Mouse (Mus musculus): ENCODE results near the gene Tbc1d9b. TPM values are rescaled to one million over a fixed set of nuclear protein-coding genes. Genes with fewer than 3 reads are reported as not detected.
"Not testable (repeated sequence)": the region's sequence is repeated elsewhere in the genome, so short reads cannot be mapped to it uniquely, and the experiment has no call there.

The Tbc1d9b gene
- polyA plus RNA-seq, 1 experiment from 2014 or later: 29.4 TPM

DNA sequence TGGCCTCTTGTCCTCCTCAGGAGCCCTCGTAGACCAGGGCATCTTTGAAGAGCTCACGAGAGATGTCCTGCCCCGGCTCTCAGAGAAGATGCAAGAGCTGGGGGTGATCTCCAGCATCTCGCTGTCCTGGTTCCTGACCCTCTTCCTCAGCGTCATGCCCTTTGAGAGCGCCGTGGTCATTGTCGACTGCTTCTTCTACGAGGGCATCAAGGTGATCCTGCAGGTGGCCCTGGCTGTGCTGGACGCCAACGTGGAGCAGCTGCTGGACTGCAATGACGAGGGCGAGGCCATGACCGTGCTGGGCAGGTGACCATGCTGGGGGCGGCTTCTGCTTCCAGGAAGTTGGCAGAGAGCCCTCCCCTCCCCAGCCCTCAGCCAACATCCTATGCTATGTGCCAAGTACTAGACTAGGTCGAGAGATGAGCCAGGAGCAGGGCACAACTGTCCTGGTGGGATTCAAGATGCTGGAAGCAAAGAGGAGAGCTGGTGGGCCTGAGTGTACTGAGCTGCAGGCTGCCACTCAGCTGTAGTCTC, 25.6 kb downstream of the Tbc1d9b start:
- 93% methylated on average over 16 of the region's 16 CpGs for WGBS
- Histone ChIP-seq H3K27ac (replicated peaks; ENCODE audit: low read depth, low read length) (no peak overlapping the region), H3K4me2 (ENCODE audit: low read depth, severe bottlenecking) (no peak overlapping the region), H3K27me3 (ENCODE audit: control insufficient read depth, insufficient read depth, low read length) (no peaks in the 10 kb centered on the region), H3K4me1 (ENCODE audit: control insufficient read depth, insufficient read depth, low read length) (no peaks in the 10 kb centered on the region), H3K9me3 (ENCODE audit: control insufficient read depth, low read length) (no peaks in the 10 kb centered on the region), H3K36me3 (ENCODE audit: control insufficient read depth, insufficient read depth, low read length) (peaks cover 14% of the 10 kb centered on the region), H3K4me3 (ENCODE audit: low read depth, low read length) (no peak overlapping the region), H3K9ac (ENCODE audit: low read length) (no peak overlapping the region)
- ATAC-seq (ENCODE audit: insufficient number of reproducible peaks, low FRiP score, low TSS enrichment, low read depth) (no peak), DNase-seq (ENCODE audit: low spot score) (no peak)

DNA sequence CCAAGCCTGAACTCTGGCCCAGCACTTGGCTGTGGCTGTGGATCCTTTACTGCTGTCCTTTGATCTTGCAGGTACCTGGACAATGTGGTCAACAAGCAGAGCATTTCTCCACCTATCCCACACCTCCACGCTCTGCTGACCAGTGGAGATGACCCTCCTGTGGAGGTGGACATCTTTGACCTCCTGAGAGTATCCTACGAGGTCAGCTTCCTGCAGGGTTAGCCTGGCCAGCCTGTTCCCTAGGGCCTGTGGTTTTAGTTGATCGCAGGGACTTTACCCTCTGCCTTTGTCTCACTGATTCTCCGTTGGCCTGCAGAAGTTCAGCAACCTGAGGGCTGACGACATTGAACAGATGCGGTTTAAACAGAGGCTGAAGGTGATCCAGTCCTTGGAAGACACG, 27.1 kb downstream of the Tbc1d9b start:
- Histone ChIP-seq H3K9ac (ENCODE audit: low read length) (no peak overlapping the region), H3K9me3 (ENCODE audit: control insufficient read depth, low read length) (no peaks in the 10 kb centered on the region), H3K4me1 (ENCODE audit: control insufficient read depth, insufficient read depth, low read length) (no peaks in the 10 kb centered on the region), H3K27me3 (ENCODE audit: control insufficient read depth, insufficient read depth, low read length) (no peaks in the 10 kb centered on the region), H3K27ac (replicated peaks; ENCODE audit: low read depth, low read length) (no peak overlapping the region), H3K36me3 (ENCODE audit: control insufficient read depth, insufficient read depth, low read length) (peaks cover 11% of the 10 kb centered on the region), H3K4me3 (ENCODE audit: low read depth, low read length) (no peak overlapping the region), H3K4me2 (ENCODE audit: low read depth, severe bottlenecking) (no peak overlapping the region)
- WGBS: 94% methylated on average over 7 of the region's 7 CpGs
- DNase-seq (ENCODE audit: low spot score) (no peak), ATAC-seq (ENCODE audit: insufficient number of reproducible peaks, low FRiP score, low TSS enrichment, low read depth) (no peak)

DNA sequence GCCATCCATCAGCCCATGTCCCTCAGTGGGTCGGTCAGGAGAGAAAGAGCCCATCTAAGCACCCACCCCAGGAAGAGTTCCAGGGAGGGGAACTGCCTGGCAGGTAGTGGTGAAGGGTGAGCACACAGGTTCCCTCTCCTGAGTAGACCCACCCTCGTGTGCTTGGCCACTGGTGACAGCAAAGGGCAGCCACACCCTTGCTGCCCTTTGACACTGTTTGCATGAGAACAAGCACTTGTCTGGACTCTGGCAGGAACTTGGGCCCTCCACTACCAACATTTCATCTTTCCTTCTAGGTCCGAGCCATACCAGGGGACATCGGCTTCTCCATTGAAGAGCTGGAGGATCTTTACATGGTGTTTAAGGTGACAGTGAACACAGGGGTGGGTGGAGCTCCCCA, 28.2 kb downstream of the Tbc1d9b start:
- Histone ChIP-seq H3K4me2 (ENCODE audit: low read depth, severe bottlenecking) (no peak overlapping the region), H3K9ac (ENCODE audit: low read length) (no peak overlapping the region), H3K4me1 (ENCODE audit: control insufficient read depth, insufficient read depth, low read length) (no peaks in the 10 kb centered on the region), H3K27ac (replicated peaks; ENCODE audit: low read depth, low read length) (no peak overlapping the region), H3K9me3 (ENCODE audit: control insufficient read depth, low read length) (no peaks in the 10 kb centered on the region), H3K4me3 (ENCODE audit: low read depth, low read length) (no peak overlapping the region), H3K36me3 (ENCODE audit: control insufficient read depth, insufficient read depth, low read length) (peaks cover 11% of the 10 kb centered on the region), H3K27me3 (ENCODE audit: control insufficient read depth, insufficient read depth, low read length) (no peaks in the 10 kb centered on the region)
- DNase-seq (ENCODE audit: low spot score): no peak
- no peak for ATAC-seq (ENCODE audit: insufficient number of reproducible peaks, low FRiP score, low TSS enrichment, low read depth)
- WGBS: 84% methylated on average over 4 of the region's 4 CpGs

DNA sequence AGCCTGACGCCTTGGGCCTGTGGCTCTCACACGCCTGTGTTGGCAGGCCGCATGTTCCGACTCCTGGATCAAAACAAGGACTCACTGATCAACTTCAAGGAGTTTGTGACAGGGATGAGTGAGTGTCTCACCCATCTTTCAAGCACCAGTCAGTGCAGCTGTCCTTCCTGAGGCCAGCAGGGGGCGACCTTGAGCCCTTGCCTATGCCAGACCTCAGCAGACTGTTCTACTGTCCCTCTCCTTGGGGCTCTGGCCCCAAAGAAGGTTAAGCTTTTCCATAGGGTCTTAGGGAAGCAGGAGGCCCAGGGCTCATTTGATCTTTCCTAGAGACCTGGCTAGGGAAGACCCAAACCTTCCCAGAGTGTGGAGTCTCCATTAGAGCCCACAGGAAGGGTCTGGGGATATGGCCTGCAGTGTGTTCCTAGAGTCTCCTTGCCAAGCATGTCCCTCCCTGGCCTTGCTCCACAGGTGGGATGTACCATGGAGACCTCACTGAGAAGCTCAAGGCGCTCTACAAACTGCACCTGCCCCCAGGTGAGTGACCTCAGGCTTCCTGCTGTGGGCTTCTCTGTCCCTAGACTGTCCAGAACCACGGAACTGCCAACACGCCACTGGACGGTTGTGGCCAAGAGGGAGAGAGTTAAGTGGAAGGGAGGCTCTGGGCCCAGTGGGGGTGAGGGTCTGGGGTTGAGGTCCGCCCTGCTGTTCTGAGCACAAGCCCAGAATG, 30.5 kb downstream of the Tbc1d9b start:
- Histone ChIP-seq H3K9ac (ENCODE audit: low read length) (no peak overlapping the region), H3K9me3 (ENCODE audit: control insufficient read depth, low read length) (no peaks in the 10 kb centered on the region), H3K27me3 (ENCODE audit: control insufficient read depth, insufficient read depth, low read length) (no peaks in the 10 kb centered on the region), H3K4me2 (ENCODE audit: low read depth, severe bottlenecking) (no peak overlapping the region), H3K27ac (replicated peaks; ENCODE audit: low read depth, low read length) (no peak overlapping the region), H3K4me1 (ENCODE audit: control insufficient read depth, insufficient read depth, low read length) (no peaks in the 10 kb centered on the region), H3K4me3 (ENCODE audit: low read depth, low read length) (no peak overlapping the region), H3K36me3 (ENCODE audit: control insufficient read depth, insufficient read depth, low read length) (peaks cover 8% of the 10 kb centered on the region)
- no peak for ATAC-seq (ENCODE audit: insufficient number of reproducible peaks, low FRiP score, low TSS enrichment, low read depth)
- 70% methylated on average over 10 of the region's 10 CpGs for WGBS
- peak; percentile 74 for DNase-seq (ENCODE audit: low spot score)

DNA sequence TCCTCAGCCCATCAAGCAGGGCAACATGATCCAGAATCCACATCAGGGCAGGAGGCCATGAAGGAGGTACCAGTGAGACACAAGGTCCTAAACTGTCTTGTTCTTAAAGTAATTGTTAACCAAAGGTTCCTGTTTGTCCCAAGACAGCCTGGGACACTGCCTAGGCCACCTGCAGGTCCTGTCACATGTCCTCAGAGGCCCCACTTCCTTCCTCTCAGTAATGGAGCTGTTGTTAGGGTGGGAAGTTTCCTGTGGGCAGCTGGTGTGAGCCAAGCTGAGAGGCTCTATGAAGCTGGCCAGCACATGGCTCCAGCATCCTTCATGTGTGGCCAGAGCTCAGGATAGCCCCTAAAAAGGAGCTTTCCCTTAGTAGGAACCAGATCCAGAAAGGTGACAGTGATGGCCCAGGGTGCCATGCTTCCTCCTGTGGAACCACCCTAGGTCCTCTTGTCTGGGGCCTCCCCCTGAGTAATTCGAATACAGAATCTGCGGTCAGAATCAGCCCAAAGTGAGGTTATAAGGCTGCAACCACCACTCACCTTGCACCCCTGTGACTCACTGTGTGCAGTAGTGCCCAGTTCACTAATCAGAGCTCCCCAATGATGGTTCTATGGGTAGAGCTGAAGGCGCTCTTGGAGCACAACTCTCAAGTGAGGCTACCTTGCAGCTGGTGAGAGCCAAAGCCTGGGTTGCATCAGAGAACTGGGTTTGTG, 31.3 kb downstream of the Tbc1d9b start:
- Histone ChIP-seq H3K4me2 (ENCODE audit: low read depth, severe bottlenecking) (no peak overlapping the region), H3K9me3 (ENCODE audit: control insufficient read depth, low read length) (no peaks in the 10 kb centered on the region), H3K36me3 (ENCODE audit: control insufficient read depth, insufficient read depth, low read length) (peaks cover 7% of the 10 kb centered on the region), H3K27ac (replicated peaks; ENCODE audit: low read depth, low read length) (no peak overlapping the region), H3K4me1 (ENCODE audit: control insufficient read depth, insufficient read depth, low read length) (no peaks in the 10 kb centered on the region), H3K9ac (ENCODE audit: low read length) (no peak overlapping the region), H3K27me3 (ENCODE audit: control insufficient read depth, insufficient read depth, low read length) (no peaks in the 10 kb centered on the region), H3K4me3 (ENCODE audit: low read depth, low read length) (no peak overlapping the region)
- DNase-seq (ENCODE audit: low spot score) (no peak), ATAC-seq (ENCODE audit: insufficient number of reproducible peaks, low FRiP score, low TSS enrichment, low read depth) (no peak)
- 94% methylated on average over 3 of the region's 3 CpGs for WGBS

DNA sequence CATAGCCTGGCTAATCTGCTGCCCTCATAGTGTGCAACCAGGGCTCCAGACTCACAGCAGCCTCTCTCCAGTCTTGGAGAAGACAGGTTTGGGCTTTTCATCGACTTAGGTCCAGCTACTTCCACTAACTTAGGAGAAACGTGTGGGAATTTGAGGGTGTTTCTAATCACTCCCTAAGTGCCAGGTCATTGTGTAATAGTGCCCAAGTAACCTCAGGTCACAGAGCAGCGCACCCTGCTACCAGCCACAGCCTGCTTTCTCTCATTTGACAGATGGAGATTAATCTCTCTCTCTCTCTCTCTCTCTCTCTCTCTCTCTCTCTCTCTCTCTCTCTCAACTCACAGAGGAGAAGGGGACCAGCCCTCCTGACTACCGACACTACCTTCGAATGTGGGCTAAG, 37.2 kb downstream of the Tbc1d9b start:
- no peak for ATAC-seq (ENCODE audit: insufficient number of reproducible peaks, low FRiP score, low TSS enrichment, low read depth)
- Histone ChIP-seq H3K9ac (ENCODE audit: low read length) (no peak overlapping the region), H3K4me2 (ENCODE audit: low read depth, severe bottlenecking) (no peak overlapping the region), H3K4me1 (ENCODE audit: control insufficient read depth, insufficient read depth, low read length) (no peaks in the 10 kb centered on the region), H3K27me3 (ENCODE audit: control insufficient read depth, insufficient read depth, low read length) (no peaks in the 10 kb centered on the region), H3K36me3 (ENCODE audit: control insufficient read depth, insufficient read depth, low read length) (no peaks in the 10 kb centered on the region; the same call in 1 of the 2 replicates), H3K9me3 (ENCODE audit: control insufficient read depth, low read length) (no peaks in the 10 kb centered on the region), H3K27ac (replicated peaks; ENCODE audit: low read depth, low read length) (no peak overlapping the region), H3K4me3 (ENCODE audit: low read depth, low read length) (no peak overlapping the region)
- 85% methylated on average over 5 of the region's 5 CpGs for WGBS
- no peak for DNase-seq (ENCODE audit: low spot score)

DNA sequence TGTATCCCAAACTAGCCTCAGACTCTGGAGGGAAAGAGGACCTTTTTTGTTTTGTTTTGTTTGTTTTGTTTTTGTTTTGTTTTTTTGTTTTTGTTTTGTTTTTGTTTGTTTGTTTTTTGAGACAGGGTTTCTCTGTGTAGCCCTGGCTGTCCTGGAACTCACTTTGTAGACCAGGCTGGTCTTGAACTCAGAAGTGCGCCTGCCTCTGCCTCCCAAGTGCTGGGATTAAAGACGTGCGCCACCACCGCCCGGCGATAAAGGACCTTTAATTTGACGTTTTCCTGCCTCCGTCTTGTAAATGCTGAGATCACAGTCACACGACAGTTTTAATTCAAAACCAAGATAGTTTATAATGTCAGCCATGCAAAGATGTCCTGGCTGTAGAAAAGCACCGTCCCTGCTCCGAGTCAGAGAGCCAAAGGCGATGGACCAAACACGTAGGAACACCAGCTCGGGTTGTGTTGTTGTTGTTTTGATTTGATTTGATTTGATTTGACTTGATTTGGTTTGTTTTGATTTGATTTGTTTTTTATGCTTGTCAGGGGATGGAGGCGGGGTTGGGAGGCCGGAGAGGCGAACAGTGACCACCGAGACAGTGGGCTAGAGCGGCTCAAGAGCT, 43.0 kb downstream of the Tbc1d9b start, which contains the start of gene Mrnip:
TSS of gene Mrnip (plus strand) at position 334 of the 619 bp plus-strand sequence.
- Histone ChIP-seq H3K4me3 (ENCODE audit: low read depth, low read length) (peak within 1 kb of the TSS; percentile 63), H3K4me2 (ENCODE audit: low read depth, severe bottlenecking) (peak within 1 kb of the TSS; percentile 56), H3K9ac (ENCODE audit: low read length) (peak within 1 kb of the TSS; percentile 58)
- not testable (repeated sequence) for H3K4me1 ChIP-seq (ENCODE audit: control insufficient read depth, insufficient read depth, low read length); H3K27ac ChIP-seq (replicated peaks; ENCODE audit: low read depth, low read length); DNase-seq (ENCODE audit: low spot score); H3K9me3 ChIP-seq (ENCODE audit: control insufficient read depth, low read length); H3K27me3 ChIP-seq (ENCODE audit: control insufficient read depth, insufficient read depth, low read length); H3K36me3 ChIP-seq (ENCODE audit: control insufficient read depth, insufficient read depth, low read length); ATAC-seq (ENCODE audit: insufficient number of reproducible peaks, low FRiP score, low TSS enrichment, low read depth)
- WGBS: 5% methylated on average over 19 of the region's 19 CpGs

DNA sequence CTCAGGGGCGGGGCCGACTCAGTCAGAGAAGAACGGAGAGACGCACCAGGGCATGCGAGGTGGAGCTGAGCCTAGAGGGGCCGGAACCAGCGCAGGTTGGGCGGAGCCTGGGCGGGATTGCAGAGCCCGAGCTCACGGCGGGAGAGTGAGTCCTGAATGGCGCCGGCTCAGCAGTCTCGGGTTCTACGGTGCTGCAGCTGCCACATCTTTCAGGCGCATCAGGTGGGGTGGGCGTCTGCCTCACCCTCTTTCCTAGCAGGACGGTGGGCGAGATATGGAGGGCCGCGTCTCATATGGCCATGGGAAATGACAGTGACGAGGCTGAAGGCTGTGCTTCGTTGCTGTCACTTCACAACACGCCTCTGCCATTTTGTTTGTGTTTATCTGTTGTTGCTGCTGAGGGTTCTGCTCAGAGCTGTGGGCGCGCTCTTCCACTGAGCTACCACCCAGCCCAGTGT, 43.6 kb downstream of the Tbc1d9b start:
- Histone ChIP-seq H3K9me3 (ENCODE audit: control insufficient read depth, low read length) (no peaks in the 10 kb centered on the region), H3K4me2 (ENCODE audit: low read depth, severe bottlenecking) (peak overlapping the region; percentile 56), H3K4me1 (ENCODE audit: control insufficient read depth, insufficient read depth, low read length) (no peaks in the 10 kb centered on the region; the same call in 1 of the 2 replicates), H3K4me3 (ENCODE audit: low read depth, low read length) (peak overlapping the region; percentile 63), H3K27me3 (ENCODE audit: control insufficient read depth, insufficient read depth, low read length) (no peaks in the 10 kb centered on the region), H3K9ac (ENCODE audit: low read length) (peak overlapping the region; percentile 56), H3K36me3 (ENCODE audit: control insufficient read depth, insufficient read depth, low read length) (peaks cover 3% of the 10 kb centered on the region; the same call in 1 of the 2 replicates), H3K27ac (replicated peaks; ENCODE audit: low read depth, low read length) (no peak overlapping the region)
- ATAC-seq (ENCODE audit: insufficient number of reproducible peaks, low FRiP score, low TSS enrichment, low read depth): peak; percentile 97
- under 1% methylated on average over 27 of the region's 27 CpGs for WGBS
- peak; percentile 100 for DNase-seq (ENCODE audit: low spot score)
